Mouse (Mus musculus) MEL (cell line): Measurements from ENCODE around the gene Gpld1. TPM values are rescaled to one million over a fixed set of nuclear protein-coding genes. Genes with fewer than 3 reads are reported as not detected.

Source experiments
- DNase-seq: peaks from one replicate; pipeline ENCODE4 v3.0.0; 2011; ENCODE audit warnings: low read depth, low spot score
- H3K27ac ChIP-seq: 2 replicates; pipeline ENCODE4 v1.5.1; 2012; ENCODE audit warnings: low read depth, mild to moderate bottlenecking, control low read depth, low read length, moderate library complexity; ENCODE audit not compliant: control insufficient read depth
- H3K27me3 ChIP-seq, 2 experiments: fragments of 150-350 bp in 1 of 2; sonication (generic) in 1 of 2; 2 replicates each; pipeline ENCODE4 v1.6.1; 2012; ENCODE audit warnings: low read length in 2 of 2, mild to moderate bottlenecking in 2 of 2, improper control_type of control experiment in 1 of 2, moderate library complexity in 1 of 2; ENCODE audit not compliant: insufficient read depth in 2 of 2, control insufficient read depth in 1 of 2
- H3K36me3 ChIP-seq, 2 experiments: 2 replicates each; pipeline ENCODE4 v1.6.1; 2012 to 2014; ENCODE audit warnings: low read length in 2 of 2, improper control_type of control experiment in 1 of 2, inconsistent platforms in 1 of 2, mild to moderate bottlenecking in 1 of 2; ENCODE audit not compliant: insufficient read depth in 2 of 2, control insufficient read depth in 1 of 2
- H3K4me1 ChIP-seq, 2 experiments: fragments of 150-350 bp in 1 of 2; sonication (generic) in 1 of 2; 2 replicates each; pipeline ENCODE4 v1.6.1; 2012; ENCODE audit warnings: low read length in 2 of 2, improper control_type of control experiment in 1 of 2, mild to moderate bottlenecking in 1 of 2; ENCODE audit not compliant: insufficient read depth in 2 of 2, control insufficient read depth in 1 of 2
- H3K4me3 ChIP-seq, 2 experiments: fragments of 150-350 bp in 1 of 2; sonication (generic) in 1 of 2; 2 replicates each; pipeline ENCODE4 v1.5.1; 2012; ENCODE audit warnings: low read depth in 2 of 2, low read length in 2 of 2, mild to moderate bottlenecking in 2 of 2, moderate library complexity in 2 of 2, control low read depth in 1 of 2, improper control_type of control experiment in 1 of 2; ENCODE audit not compliant: control insufficient read depth in 1 of 2, insufficient read depth in 1 of 2
- H3K79me2 ChIP-seq: 2 replicates; pipeline ENCODE4 v1.6.1; 2012; ENCODE audit warnings: mild to moderate bottlenecking, low read length, moderate library complexity; ENCODE audit not compliant: control insufficient read depth, poor library complexity, insufficient read depth
- H3K9ac ChIP-seq: 2 replicates; pipeline ENCODE4 v1.6.1; 2012; ENCODE audit warnings: low read depth, mild to moderate bottlenecking, control low read depth, low read length, moderate library complexity; ENCODE audit not compliant: control insufficient read depth, poor library complexity, severe bottlenecking
- H3K9me3 ChIP-seq: fragments of 150-350 bp; sonication (generic); replicated peaks from 2 replicates; pipeline ENCODE4 v1.6.1; 2012; ENCODE audit warnings: mild to moderate bottlenecking, low read length, improper control_type of control experiment, moderate library complexity; ENCODE audit not compliant: insufficient read depth
- CHD1 ChIP-seq: IDR thresholded peaks from 2 replicates; pipeline ENCODE4 v1.6.1; 2012; ENCODE audit warnings: low read depth, mild to moderate bottlenecking, inconsistent platforms, low read length, improper control_type of control experiment
- E2F4 ChIP-seq: IDR thresholded peaks from 2 replicates; pipeline ENCODE4 v1.6.1; 2011; ENCODE audit warnings: low read depth, low read length, improper control_type of control experiment, borderline replicate concordance
- ELF1 ChIP-seq: IDR thresholded peaks from 2 replicates; pipeline ENCODE4 v1.6.1; 2014; ENCODE audit warnings: low read depth, mild to moderate bottlenecking, inconsistent platforms, low read length, improper control_type of control experiment, moderate library complexity
- EP300 ChIP-seq, 2 experiments: IDR thresholded peaks; 2 replicates each; pipeline ENCODE4 v1.6.1; 2011; ENCODE audit warnings: improper control_type of control experiment in 2 of 2, low read length in 2 of 2, low read depth in 1 of 2, mild to moderate bottlenecking in 1 of 2
- ETS1 ChIP-seq: IDR thresholded peaks from 2 replicates; pipeline ENCODE4 v1.6.1; 2012; ENCODE audit warnings: low read depth, mild to moderate bottlenecking, inconsistent platforms, low read length, improper control_type of control experiment, moderate library complexity
- GATA1 ChIP-seq: IDR thresholded peaks from 2 replicates; pipeline ENCODE4 v1.6.1; 2011; ENCODE audit warnings: low read depth, low read length, improper control_type of control experiment
- HCFC1 ChIP-seq: IDR thresholded peaks from 2 replicates; pipeline ENCODE4 v1.6.1; 2012; ENCODE audit warnings: low read depth, mild to moderate bottlenecking, inconsistent platforms, low read length, improper control_type of control experiment, moderate library complexity
- KAT2A ChIP-seq: conservative IDR thresholded peaks from 2 replicates; pipeline ENCODE4 v1.6.1; 2012; ENCODE audit warnings: low read depth, low read length, improper control_type of control experiment, inconsistent platforms
- MAZ ChIP-seq: IDR thresholded peaks from 2 replicates; pipeline ENCODE4 v1.6.1; 2012; ENCODE audit warnings: low read depth, mild to moderate bottlenecking, inconsistent platforms, low read length, improper control_type of control experiment
- MXI1 ChIP-seq: IDR thresholded peaks from 2 replicates; pipeline ENCODE4 v1.6.1; 2011; ENCODE audit warnings: mild to moderate bottlenecking, low read depth, low read length, improper control_type of control experiment
- MYC ChIP-seq: IDR thresholded peaks from 2 replicates; pipeline ENCODE4 v1.6.1; 2011; ENCODE audit warnings: low read depth, mild to moderate bottlenecking, low read length, improper control_type of control experiment, moderate library complexity
- NELFE ChIP-seq: IDR thresholded peaks from 2 replicates; pipeline ENCODE4 v1.6.1; 2011; ENCODE audit warnings: low read depth, low read length, improper control_type of control experiment
- NRF1 ChIP-seq: IDR thresholded peaks from 2 replicates; pipeline ENCODE4 v1.6.1; 2014; ENCODE audit warnings: low read depth, mild to moderate bottlenecking, inconsistent platforms, low read length, improper control_type of control experiment, moderate library complexity; ENCODE audit not compliant: poor library complexity, insufficient read depth, severe bottlenecking
- POLR2A ChIP-seq, 2 experiments: IDR thresholded peaks; 2 replicates each; pipeline ENCODE4 v1.6.1; 2011 to 2012; ENCODE audit warnings: low read length in 2 of 2, mild to moderate bottlenecking in 2 of 2, control low read depth in 1 of 2, improper control_type of control experiment in 1 of 2, low read depth in 1 of 2, moderate library complexity in 1 of 2; ENCODE audit not compliant: control insufficient read depth in 1 of 2, insufficient read depth in 1 of 2, poor library complexity in 1 of 2
- POLR2AphosphoS2 ChIP-seq: IDR thresholded peaks from 2 replicates; pipeline ENCODE4 v1.6.1; 2011; ENCODE audit warnings: low read length, improper control_type of control experiment
- RAD21 ChIP-seq: IDR thresholded peaks from 2 replicates; pipeline ENCODE4 v1.6.1; 2011; ENCODE audit warnings: mild to moderate bottlenecking, low read depth, low read length, improper control_type of control experiment
- RCOR1 ChIP-seq: IDR thresholded peaks from 2 replicates; pipeline ENCODE4 v1.6.1; 2012; ENCODE audit warnings: low read depth, mild to moderate bottlenecking, inconsistent platforms, low read length, improper control_type of control experiment
- UBTF ChIP-seq: IDR thresholded peaks from 2 replicates; pipeline ENCODE4 v1.6.1; 2012; ENCODE audit warnings: low read depth, mild to moderate bottlenecking, inconsistent platforms, low read length, improper control_type of control experiment, moderate library complexity, borderline replicate concordance; ENCODE audit not compliant: insufficient read depth
- USF1 ChIP-seq: IDR thresholded peaks from 2 replicates; pipeline ENCODE4 v1.6.1; 2014; ENCODE audit warnings: low read depth, mild to moderate bottlenecking, inconsistent platforms, low read length, improper control_type of control experiment, moderate library complexity
- USF2 ChIP-seq, 2 experiments: IDR thresholded peaks; 2 replicates each; pipeline ENCODE4 v1.6.1; 2011 to 2012; ENCODE audit warnings: improper control_type of control experiment in 2 of 2, low read length in 2 of 2, borderline replicate concordance in 1 of 2, inconsistent platforms in 1 of 2, low read depth in 1 of 2, mild to moderate bottlenecking in 1 of 2; ENCODE audit not compliant: insufficient read depth in 1 of 2
- ZKSCAN1 ChIP-seq: IDR thresholded peaks from 2 replicates; pipeline ENCODE4 v1.6.1; 2012; ENCODE audit warnings: low read depth, mild to moderate bottlenecking, inconsistent platforms, low read length, improper control_type of control experiment, moderate library complexity
- ZMIZ1 ChIP-seq: IDR thresholded peaks from 2 replicates; pipeline ENCODE4 v1.6.1; 2012; ENCODE audit warnings: low read depth, mild to moderate bottlenecking, inconsistent platforms, low read length, improper control_type of control experiment, moderate library complexity
- ZNF384 ChIP-seq: IDR thresholded peaks from 2 replicates; pipeline ENCODE4 v1.6.1; 2012; ENCODE audit warnings: low read depth, mild to moderate bottlenecking, inconsistent platforms, low read length, improper control_type of control experiment
- polyA plus RNA-seq, 2 experiments: library from polyadenylated mRNA; stranded (reverse) in 1 of 2; unstranded in 1 of 2; fragments of >175 nt in 1 of 2; fragments of >200 nt in 1 of 2; gene quantifications; 2 replicates each; pipeline versions ENCODE4 v1.2.1 to v1.2.4; 2012; ENCODE audit warnings: low replicate concordance in 2 of 2, low read depth in 1 of 2; ENCODE audit not compliant: insufficient read length in 2 of 2, insufficient read depth in 1 of 2, missing spikeins in 1 of 2
- total RNA-seq: library from RNA; depleted of rRNA; stranded (reverse); fragments of 300-350 nt; gene quantifications from 2 replicates; pipeline ENCODE4 v1.2.3, GENCODE M21; 2012

Gpld1 gene
- total and polyA plus RNA-seq, 3 experiments = 0.03 to 0.92 TPM; not detected in 1

DNA sequence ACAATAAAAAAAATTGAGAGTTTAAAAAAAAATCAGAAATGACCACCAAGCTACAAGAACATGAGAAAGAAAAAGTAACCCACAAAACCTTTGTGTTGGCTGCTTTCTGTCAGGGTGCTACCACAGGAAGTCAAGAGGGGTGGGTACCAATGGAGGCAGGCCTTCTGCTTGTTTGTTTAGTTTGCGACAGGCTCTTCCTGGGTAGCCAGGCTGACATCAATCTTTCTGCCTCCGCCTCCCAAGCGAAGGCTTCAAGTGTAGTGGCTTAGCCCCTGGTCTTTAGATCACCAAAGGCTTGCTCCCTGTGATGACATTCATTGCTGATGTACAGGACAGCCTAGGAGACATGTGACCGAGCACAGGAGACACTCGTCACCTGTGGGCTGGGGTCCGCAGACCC is 21.7 kb upstream of the Gpld1 start:
- DNase-seq = no peak
- no peak overlapping the region for H3K9ac ChIP-seq
- no peak for TF ChIP-seq KAT2A
- no peak for TF ChIP-seq ELF1
- no peak for TF ChIP-seq USF2 (IDR thresholded peaks at IDR 0.05; ENCODE audit: borderline replicate concordance in 1 of 2, insufficient read depth in 1 of 2, low read depth in 1 of 2, low read length in 2 of 2)
- TF ChIP-seq POLR2AphosphoS2 = no peak
- TF ChIP-seq EP300 (IDR thresholded peaks at IDR 0.05; ENCODE audit: low read depth in 1 of 2, low read length in 2 of 2) = no peak
- TF ChIP-seq NELFE = no peak
- no peak for TF ChIP-seq MXI1
- no peak for TF ChIP-seq ETS1

DNA sequence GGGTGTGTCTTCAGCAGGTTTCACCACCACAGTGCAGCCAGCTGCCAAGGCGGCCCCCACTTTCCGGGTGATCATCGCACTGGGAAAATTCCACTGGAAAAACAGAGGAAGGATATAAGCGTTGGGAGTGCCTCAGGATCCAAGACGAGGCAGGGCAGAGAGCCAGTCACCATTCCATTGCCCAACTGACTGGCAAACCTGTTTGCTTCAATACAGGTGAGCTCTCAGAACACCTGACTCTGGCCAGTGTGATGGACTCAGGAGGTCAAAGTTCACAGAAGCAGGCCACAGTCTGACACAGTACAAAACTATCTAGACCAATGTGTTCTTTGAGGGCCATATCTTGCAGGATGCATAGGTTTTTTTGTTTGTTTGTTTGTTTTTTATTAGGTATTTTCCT is 19.0 kb upstream of the Gpld1 start:
- TF ChIP-seq HCFC1 (no peak), POLR2A (IDR thresholded peaks at IDR 0.05; ENCODE audit: control insufficient read depth in 1 of 2, insufficient read depth in 1 of 2, low read depth in 1 of 2, low read length in 2 of 2, poor library complexity in 1 of 2) (no peak), UBTF (no peak), RCOR1 (no peak), NRF1 (no peak), MYC (no peak), ETS1 (no peak), CHD1 (no peak), ZKSCAN1 (no peak), MXI1 (no peak), ZNF384 (no peak), USF1 (no peak), RAD21 (no peak), MAZ (no peak), ZMIZ1 (no peak), GATA1 (no peak), E2F4 (no peak)
- Histone ChIP-seq H3K9ac (no peak overlapping the region), H3K27ac (no peak overlapping the region), H3K4me3 (no peak overlapping the region), H3K9me3 (no peaks in the 10 kb centered on the region), H3K36me3 (no peaks in the 10 kb centered on the region), H3K79me2 (no peaks in the 10 kb centered on the region), H3K4me1 (no peaks in the 10 kb centered on the region), H3K27me3 (peaks cover 0 to 2% of the 10 kb centered on the region in 2 experiments; a peak in 1 of 4 replicates)
- no peak for DNase-seq

More for the DNA sequence above, 21.7 kb upstream of the Gpld1 start:
- Histone ChIP-seq H3K27me3 (0 out of 4 replicates have a peak, but pooled peaks cover 0 to 2% of the 10 kb centered on the region in 2 experiments), H3K9me3 (no peaks in the 10 kb centered on the region), H3K27ac (no peak overlapping the region), H3K36me3 (no peaks in the 10 kb centered on the region), H3K4me3 (no peak overlapping the region), H3K4me1 (no peaks in the 10 kb centered on the region), H3K79me2 (no peaks in the 10 kb centered on the region)
